Mouse (Mus musculus) C2C12 (cell line): ENCODE data around the gene Reln.

Experiments used
- CEBPB ChIP-seq: IDR thresholded peaks from one replicate; pipeline ENCODE4 v1.6.1; 2011; ENCODE audit warnings: low read depth, mild to moderate bottlenecking, control low read depth, moderate library complexity
- CTCF ChIP-seq: IDR thresholded peaks from one replicate; pipeline ENCODE4 v1.5.1; 2011; ENCODE audit not compliant: control insufficient read depth, insufficient read depth, insufficient read length
- MAX ChIP-seq: IDR thresholded peaks from one replicate; pipeline ENCODE4 v1.6.1; 2011; ENCODE audit warnings: mild to moderate bottlenecking, control low read depth

- no peak for TF ChIP-seq CTCF
- no peak for TF ChIP-seq MAX
- no peak for TF ChIP-seq CEBPB
Observed at GRCm38 (mm10) chr5:21934173-21934698, 410.3 kb downstream of the Reln start.
